Mouse (Mus musculus) liver, embryonic 13.5 days (tissue): ENCODE measurements at regions not wholly inside any gene's neighbourhood (a gene's known extent, or its start where the extent isn't known, plus 50 kb on each side); places are given as distances from the start of the nearest gene placed in this dataset.

Experiments used
- ATAC-seq: fragments of 200-750 bp; cut with Nextera tagmentation; 2 replicates; pipeline ENCODE4 v1.8.0; 2017; ENCODE audit warnings: low read depth, mild to moderate bottlenecking, moderate number of reproducible peaks, moderate library complexity
- DNase-seq: peaks from one replicate; pipeline ENCODE4 v3.0.0; 2022
- H3K27ac ChIP-seq: fragments of 300-500 bp; sonication (generic); 2 replicates; pipeline ENCODE4 v1.5.1; 2015; ENCODE audit warnings: moderate library complexity, mild to moderate bottlenecking, inconsistent platforms
- H3K27me3 ChIP-seq: fragments of 300-500 bp; sonication (generic); 2 replicates; pipeline ENCODE4 v1.6.1; 2015; ENCODE audit warnings: mild to moderate bottlenecking, inconsistent platforms
- H3K36me3 ChIP-seq: fragments of 300-500 bp; sonication (generic); 2 replicates; pipeline ENCODE4 v1.6.1; 2015; ENCODE audit warnings: mild to moderate bottlenecking, inconsistent platforms
- H3K4me1 ChIP-seq: fragments of 300-500 bp; sonication (generic); replicated peaks from 2 replicates; pipeline ENCODE4 v1.6.1; 2015; ENCODE audit warnings: inconsistent platforms
- H3K4me2 ChIP-seq: fragments of 300-500 bp; sonication (generic); 2 replicates; pipeline ENCODE4 v1.6.1; 2015; ENCODE audit warnings: inconsistent platforms, mild to moderate bottlenecking, moderate library complexity
- H3K4me3 ChIP-seq: fragments of 300-500 bp; sonication (generic); replicated peaks from 2 replicates; pipeline ENCODE4 v1.5.1; 2015; ENCODE audit warnings: mild to moderate bottlenecking, inconsistent platforms
- H3K9ac ChIP-seq: fragments of 300-500 bp; sonication (generic); 2 replicates; pipeline ENCODE4 v1.6.1; 2015; ENCODE audit warnings: mild to moderate bottlenecking, inconsistent platforms
- H3K9me3 ChIP-seq: fragments of 300-500 bp; sonication (generic); replicated peaks from 2 replicates; pipeline ENCODE4 v1.6.1; 2016; ENCODE audit warnings: inconsistent platforms
- WGBS: fragments of 180-500 bp; shearing (Covaris S2); methylation state at CpG from one replicate; pipeline ENCODE4 v1.1.7; 2015; ENCODE audit not compliant: insufficient replicate concordance; 5-methylcytosine and 5-hydroxymethylcytosine counted together

DNA sequence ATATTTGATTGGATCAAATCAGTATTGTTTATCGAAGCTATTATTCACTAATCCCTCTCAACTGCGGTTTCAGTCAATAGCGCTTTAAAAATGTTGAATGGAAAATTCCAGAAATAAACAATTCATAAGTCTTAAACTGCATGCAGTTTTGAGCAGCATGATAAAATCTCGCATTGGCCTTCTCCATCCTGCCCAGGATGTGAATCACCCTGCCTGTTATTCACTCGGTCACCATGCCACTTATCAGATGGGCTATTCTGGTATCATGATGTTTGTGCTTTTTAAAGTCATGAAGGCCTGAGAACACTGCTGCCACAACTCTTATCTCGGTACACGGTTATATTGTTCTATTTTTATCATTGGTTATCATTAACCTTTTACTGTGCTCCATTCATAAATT lies 238.3 kb downstream of the Papss1 start:
- Histone ChIP-seq H3K4me3 (no peak overlapping the region), H3K4me2 (no peak overlapping the region), H3K27ac (no peak overlapping the region), H3K4me1 (no peaks in the 10 kb centered on the region), H3K36me3 (no peaks in the 10 kb centered on the region), H3K9ac (no peak overlapping the region), H3K9me3 (no peaks in the 10 kb centered on the region), H3K27me3 (no peaks in the 10 kb centered on the region)
- WGBS = 44% methylated on average over 7 of the region's 7 CpGs
- ATAC-seq (no peak), DNase-seq (no peak)

DNA sequence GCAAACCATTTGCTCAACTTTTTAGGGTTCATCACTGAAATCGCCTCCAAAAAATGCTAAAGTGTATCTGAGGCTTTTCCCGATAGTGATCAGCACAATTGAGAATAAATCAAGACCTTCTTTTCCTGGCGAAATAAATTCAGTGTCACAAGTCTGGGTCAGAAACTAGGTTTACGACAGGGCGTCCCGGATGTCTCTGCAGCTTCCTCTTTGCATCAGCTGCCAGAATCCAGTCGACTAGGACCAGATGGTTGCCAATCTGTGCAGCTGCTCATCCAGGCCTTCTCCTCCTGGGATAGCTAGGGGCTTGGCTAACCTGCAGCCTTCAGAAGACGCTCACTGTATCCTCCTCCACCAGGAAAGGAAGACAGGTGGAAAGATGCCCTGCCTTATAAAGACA lies 243.6 kb downstream of the Papss1 start:
- no peak overlapping the region for H3K27ac ChIP-seq

DNA sequence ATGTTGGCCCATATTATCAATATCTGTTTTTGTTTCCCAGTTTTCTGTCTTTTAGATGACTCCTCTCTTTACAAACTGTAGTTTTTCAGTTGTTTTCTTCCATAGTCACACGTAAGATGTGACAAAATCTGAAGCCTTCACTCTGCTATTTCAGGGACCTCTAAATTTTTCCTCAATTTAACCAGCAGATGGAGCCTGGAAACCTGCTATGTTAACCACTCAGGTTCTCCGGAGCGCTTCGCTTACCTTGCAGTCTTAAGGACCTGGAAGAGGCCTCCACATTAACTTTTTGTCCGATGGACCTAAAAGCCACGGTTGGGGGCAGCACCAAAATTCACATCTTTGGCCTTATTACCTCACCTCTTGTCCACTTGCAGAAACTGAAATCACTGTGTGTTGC lies 248.4 kb downstream of the Papss1 start:
- Histone ChIP-seq H3K4me2 (no peak overlapping the region), H3K9me3 (no peaks in the 10 kb centered on the region), H3K9ac (no peak overlapping the region), H3K36me3 (no peaks in the 10 kb centered on the region), H3K27me3 (no peaks in the 10 kb centered on the region), H3K27ac (no peak overlapping the region), H3K4me1 (no peaks in the 10 kb centered on the region), H3K4me3 (no peak overlapping the region)
- WGBS = 49% methylated on average over 6 of the region's 6 CpGs
- DNase-seq = no peak
- ATAC-seq = no peak

More for the DNA sequence above, 243.6 kb downstream of the Papss1 start:
- no peaks in the 10 kb centered on the region for H3K27me3 ChIP-seq
- ATAC-seq = no peak
- no peaks in the 10 kb centered on the region for H3K9me3 ChIP-seq
- WGBS = 62% methylated on average over 8 of the region's 8 CpGs
- H3K36me3 ChIP-seq = no peaks in the 10 kb centered on the region
- DNase-seq = no peak
- no peak overlapping the region for H3K4me2 ChIP-seq
- H3K4me3 ChIP-seq = no peak overlapping the region
- no peak overlapping the region for H3K9ac ChIP-seq
- H3K4me1 ChIP-seq = no peaks in the 10 kb centered on the region

GRCm38 (mm10) chr3:131818806-131819205 lies 254.2 kb downstream of the Papss1 start:
- no peak overlapping the region for H3K9ac ChIP-seq
- no peak overlapping the region for H3K4me3 ChIP-seq
- ATAC-seq (no peak), DNase-seq (no peak)
- no peaks in the 10 kb centered on the region for H3K9me3 ChIP-seq
- no peaks in the 10 kb centered on the region for H3K36me3 ChIP-seq
- H3K4me2 ChIP-seq = no peak overlapping the region
- WGBS = 67% methylated on average over 1 of the region's 1 CpGs
- H3K4me1 ChIP-seq = no peaks in the 10 kb centered on the region
- H3K27me3 ChIP-seq = no peaks in the 10 kb centered on the region
- no peak overlapping the region for H3K27ac ChIP-seq

- Histone ChIP-seq H3K4me3 (no peak overlapping the region), H3K9me3 (no peaks in the 10 kb centered on the region), H3K4me1 (no peaks in the 10 kb centered on the region), H3K36me3 (no peaks in the 10 kb centered on the region), H3K9ac (no peak overlapping the region), H3K27ac (no peak overlapping the region), H3K27me3 (no peaks in the 10 kb centered on the region), H3K4me2 (no peak overlapping the region)
- WGBS = 26% methylated on average over 2 of the region's 2 CpGs
- peak; percentile 74 for ATAC-seq
- no peak for DNase-seq
Observed at GRCm38 (mm10) chr3:131857442-131857841, 227.7 kb upstream of the Dkk2 start.

GRCm38 (mm10) chr3:131859083-131859482 lies 226.0 kb upstream of the Dkk2 start:
- no peak overlapping the region for H3K9ac ChIP-seq
- ATAC-seq = no peak
- no peak for DNase-seq
- H3K4me1 ChIP-seq = no peaks in the 10 kb centered on the region
- H3K4me3 ChIP-seq = no peak overlapping the region
- no peaks in the 10 kb centered on the region for H3K27me3 ChIP-seq
- H3K36me3 ChIP-seq = no peaks in the 10 kb centered on the region
- H3K4me2 ChIP-seq = no peak overlapping the region
- no peak overlapping the region for H3K27ac ChIP-seq
- 63% methylated on average over 12 of the region's 12 CpGs for WGBS
- no peaks in the 10 kb centered on the region for H3K9me3 ChIP-seq

DNA sequence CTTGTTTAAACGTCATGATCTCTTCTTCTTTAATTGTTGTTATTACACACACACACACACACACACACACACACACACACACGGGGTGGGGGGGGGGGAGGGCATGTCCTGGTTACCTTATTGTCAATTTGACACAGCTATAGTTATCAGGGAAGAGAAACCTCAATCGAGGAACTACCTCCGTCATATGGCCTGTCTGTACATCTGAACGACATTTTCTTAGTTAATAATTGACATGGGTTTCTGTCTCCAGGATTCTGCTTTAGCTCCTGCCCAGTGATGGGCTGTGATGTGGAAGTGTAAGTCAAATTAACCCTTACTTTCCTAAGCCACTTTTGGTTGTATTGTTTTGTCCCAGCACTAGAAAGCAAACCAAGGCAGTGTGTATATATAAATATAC lies 220.0 kb upstream of the Dkk2 start:
- WGBS = 41% methylated on average over 5 of the region's 5 CpGs
- Histone ChIP-seq H3K4me1 (no peaks in the 10 kb centered on the region), H3K27me3 (no peaks in the 10 kb centered on the region), H3K27ac (no peak overlapping the region), H3K9ac (no peak overlapping the region), H3K4me3 (no peak overlapping the region), H3K4me2 (no peak overlapping the region), H3K9me3 (no peaks in the 10 kb centered on the region), H3K36me3 (no peaks in the 10 kb centered on the region)
- ATAC-seq = no peak
- no peak for DNase-seq

DNA sequence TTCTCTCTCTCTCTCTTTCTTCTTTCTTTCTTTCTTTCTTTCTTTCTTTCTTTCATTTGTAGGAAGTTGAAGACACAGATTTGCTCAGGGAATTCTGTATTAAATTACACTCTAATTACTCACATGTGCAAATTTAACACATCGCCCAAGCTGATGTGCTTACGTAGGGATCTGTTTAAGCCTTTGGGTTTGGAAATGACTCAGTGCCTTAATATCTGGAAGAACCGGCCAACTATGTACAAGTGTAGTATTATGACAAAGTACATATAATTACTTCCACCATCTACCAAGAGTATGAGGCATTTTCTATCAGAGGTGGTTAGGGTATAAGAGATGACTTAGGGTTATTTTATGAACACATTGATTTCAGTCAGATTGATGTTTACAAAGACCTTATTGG lies 217.8 kb upstream of the Dkk2 start:
- no peaks in the 10 kb centered on the region for H3K36me3 ChIP-seq
- no peaks in the 10 kb centered on the region for H3K4me1 ChIP-seq
- H3K27me3 ChIP-seq = no peaks in the 10 kb centered on the region
- H3K9me3 ChIP-seq = no peaks in the 10 kb centered on the region
- ATAC-seq = no peak
- H3K4me2 ChIP-seq = no peak overlapping the region
- WGBS = 75% methylated on average over 3 of the region's 3 CpGs
- no peak overlapping the region for H3K27ac ChIP-seq
- H3K9ac ChIP-seq = no peak overlapping the region
- H3K4me3 ChIP-seq = no peak overlapping the region
- no peak for DNase-seq

GRCm38 (mm10) chr3:131868219-131868964 lies 216.7 kb upstream of the Dkk2 start:
- Histone ChIP-seq H3K4me3 (no peak overlapping the region), H3K27me3 (no peaks in the 10 kb centered on the region), H3K27ac (no peak overlapping the region), H3K36me3 (no peaks in the 10 kb centered on the region), H3K4me1 (no peaks in the 10 kb centered on the region), H3K9me3 (no peaks in the 10 kb centered on the region), H3K9ac (no peak overlapping the region), H3K4me2 (no peak overlapping the region)
- DNase-seq = no peak
- no peak for ATAC-seq
- 53% methylated on average over 11 of the region's 11 CpGs for WGBS

DNA sequence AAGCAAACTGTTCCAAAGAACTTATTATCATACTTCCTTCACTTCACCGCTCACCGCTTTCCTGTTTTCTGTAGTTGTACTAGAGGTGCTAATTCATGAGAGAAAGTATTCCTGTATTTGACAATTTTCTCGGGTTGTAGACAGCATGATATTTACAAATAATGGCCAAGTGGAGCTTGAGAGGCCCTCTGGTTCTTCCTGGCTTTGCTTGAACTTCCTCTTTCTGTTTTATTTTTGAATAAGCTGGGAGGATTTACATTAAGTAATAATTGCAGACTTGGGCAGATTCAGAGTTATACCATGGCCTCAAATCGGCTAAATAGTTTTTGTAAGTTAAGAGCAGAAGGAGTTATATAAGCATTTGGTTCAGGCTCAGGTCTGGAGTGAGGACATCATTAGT lies 215.8 kb upstream of the Dkk2 start:
- ATAC-seq (no peak), DNase-seq (no peak)
- H3K27ac ChIP-seq = no peak overlapping the region
- H3K4me1 ChIP-seq = no peaks in the 10 kb centered on the region
- H3K9ac ChIP-seq = no peak overlapping the region
- no peaks in the 10 kb centered on the region for H3K36me3 ChIP-seq
- H3K27me3 ChIP-seq = no peaks in the 10 kb centered on the region
- H3K4me3 ChIP-seq = no peak overlapping the region
- H3K9me3 ChIP-seq = no peaks in the 10 kb centered on the region
- WGBS = 51% methylated on average over 4 of the region's 4 CpGs
- no peak overlapping the region for H3K4me2 ChIP-seq

GRCm38 (mm10) chr3:131882667-131883066 lies 202.4 kb upstream of the Dkk2 start:
- ATAC-seq = no peak

GRCm38 (mm10) chr3:131886470-131886869 lies 198.6 kb upstream of the Dkk2 start:
- H3K4me1 ChIP-seq = no peaks in the 10 kb centered on the region
- H3K9ac ChIP-seq = no peak overlapping the region
- ATAC-seq = no peak
- no peak overlapping the region for H3K4me3 ChIP-seq
- no peaks in the 10 kb centered on the region for H3K36me3 ChIP-seq
- no peaks in the 10 kb centered on the region for H3K9me3 ChIP-seq
- H3K4me2 ChIP-seq = no peak overlapping the region
- H3K27ac ChIP-seq = no peak overlapping the region
- 70% methylated on average over 5 of the region's 5 CpGs for WGBS
- no peak for DNase-seq
- no peaks in the 10 kb centered on the region for H3K27me3 ChIP-seq

More at GRCm38 (mm10) chr3:131882667-131883066, 202.4 kb upstream of the Dkk2 start:
- Histone ChIP-seq H3K4me3 (no peak overlapping the region), H3K27me3 (no peaks in the 10 kb centered on the region), H3K4me2 (no peak overlapping the region), H3K9ac (no peak overlapping the region), H3K9me3 (no peaks in the 10 kb centered on the region), H3K27ac (no peak overlapping the region), H3K4me1 (no peaks in the 10 kb centered on the region), H3K36me3 (no peaks in the 10 kb centered on the region)
- DNase-seq = no peak
